Mouse (Mus musculus) left cerebral cortex, adult 8-10 months (tissue): ENCODE data around the gene Top3a. TPM values are rescaled to one million over a fixed set of nuclear protein-coding genes. Genes with fewer than 3 reads are reported as not detected.

Source experiments
- DNase-seq, 2 experiments: peaks; one replicate each; pipeline ENCODE4 v3.0.0; 2022; ENCODE audit warnings: low spot score in 2 of 2
- total RNA-seq, 4 experiments: library from RNA; stranded (reverse); gene quantifications; 2 replicates each; pipeline ENCODE4 v1.2.4; 2022

Gene Top3a
- total RNA-seq, 4 experiments from 2014 or later, result 5.4 to 7.2 (median 6.6) TPM

GRCm38 (mm10) chr11:60712639-60713255 is 64.4 kb downstream of the Top3a start:
- DNase-seq, result peak in 1 of 2 experiments; percentile 3

GRCm38 (mm10) chr11:60712040-60712439 is 65.1 kb downstream of the Top3a start:
- DNase-seq, result no peak

- peak in 1 of 2 experiments; percentile 16 for DNase-seq
These were observed 65.9 kb downstream of the Top3a start for GRCm38 (mm10) chr11:60711218-60711617.

- DNase-seq, result peak; percentile 1 to 7
These were observed 67.4 kb downstream of the Top3a start for GRCm38 (mm10) chr11:60709481-60710465.

GRCm38 (mm10) chr11:60708631-60709030 is 68.5 kb downstream of the Top3a start:
- DNase-seq, result peak in 1 of 2 experiments; percentile 9

GRCm38 (mm10) chr11:60707672-60708071 is 69.5 kb downstream of the Top3a start:
- DNase-seq, result peak; percentile 3 to 34

- DNase-seq, result peak; percentile 6 to 9
These were observed 70.3 kb downstream of the Top3a start for GRCm38 (mm10) chr11:60706696-60707480.

- DNase-seq, result peak in 1 of 2 experiments; percentile 2
These were observed 71.1 kb downstream of the Top3a start for GRCm38 (mm10) chr11:60706076-60706475.

- DNase-seq, result no peak
These were observed 71.9 kb downstream of the Top3a start for GRCm38 (mm10) chr11:60705255-60705654.

GRCm38 (mm10) chr11:60704023-60704880 is 72.9 kb downstream of the Top3a start:
- peak; percentile 1 to 9 for DNase-seq

- peak in 1 of 2 experiments; percentile 77 for DNase-seq
These were observed 74.0 kb downstream of the Top3a start for GRCm38 (mm10) chr11:60703131-60703530.

GRCm38 (mm10) chr11:60701611-60702010 is 75.6 kb downstream of the Top3a start:
- DNase-seq, result peak in 1 of 2 experiments; percentile 15

GRCm38 (mm10) chr11:60700320-60701185 is 76.6 kb downstream of the Top3a start:
- DNase-seq, result peak in 1 of 2 experiments; percentile 10

GRCm38 (mm10) chr11:60699524-60700075 is 77.6 kb downstream of the Top3a start, which contains the start of gene Llgl1:
TSS of gene Llgl1 (plus strand) at chr11:60699723.
- peak; percentile 72 to 82 for DNase-seq

- DNase-seq, result peak in 1 of 2 experiments; percentile 16
These were observed 78.2 kb downstream of the Top3a start for GRCm38 (mm10) chr11:60698806-60699523.

- no peak for DNase-seq
These were observed 79.6 kb downstream of the Top3a start for GRCm38 (mm10) chr11:60697561-60697960.

- DNase-seq, result no peak
These were observed 81.0 kb downstream of the Top3a start for GRCm38 (mm10) chr11:60696165-60696564.
